Mouse (Mus musculus) embryonic fibroblast, embryonic 13.5 days (primary cell): Measurements from ENCODE around the gene Fam234b.

ENCODE experiments used
- CTCF ChIP-seq: IDR thresholded peaks from 2 replicates; pipeline ENCODE4 v1.5.1; 2011; ENCODE audit warnings: mild to moderate bottlenecking, control low read depth, low read length, moderate library complexity, borderline replicate concordance; ENCODE audit not compliant: insufficient read depth
- POLR2A ChIP-seq: IDR thresholded peaks from 2 replicates; pipeline ENCODE4 v1.6.1; 2011; ENCODE audit warnings: low read depth, mild to moderate bottlenecking, control low read depth, low read length, moderate library complexity

DNA sequence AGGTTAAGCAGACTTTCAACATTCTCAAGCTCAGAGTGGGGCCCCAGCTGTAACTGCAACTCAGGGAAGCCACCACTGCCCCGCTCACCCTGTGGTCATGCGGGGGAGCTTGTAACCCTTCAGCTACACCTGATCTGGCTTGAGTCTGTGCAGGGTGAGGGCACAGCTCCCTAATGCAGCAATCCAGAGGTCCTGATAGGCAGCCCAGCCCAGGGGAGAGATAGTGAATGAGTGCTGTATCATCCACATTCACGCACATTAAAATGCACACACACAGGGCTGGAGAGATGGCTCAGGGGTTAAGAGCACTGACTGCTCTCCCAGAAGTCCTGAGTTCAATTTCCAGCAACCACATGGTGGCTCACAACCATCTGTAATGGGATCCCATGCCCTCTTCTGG, 19.2 kb upstream of the Fam234b start:
- TF ChIP-seq CTCF, result no peak
- TF ChIP-seq POLR2A, result no peak
